Mouse (Mus musculus) embryonic facial prominence, embryonic 15.5 days (tissue): Measurements from ENCODE around the gene Atf5. TPM values are rescaled to one million over a fixed set of nuclear protein-coding genes. Genes with fewer than 3 reads are reported as not detected.

Experiments used
- ATAC-seq: fragments of 200-750 bp; cut with Nextera tagmentation; 2 replicates; pipeline ENCODE4 v1.8.0; 2017; ENCODE audit warnings: low read depth, moderate TSS enrichment; ENCODE audit not compliant: insufficient number of reproducible peaks, low FRiP score, low TSS enrichment
- H3K27ac ChIP-seq: fragments of 300-500 bp; sonication (generic); replicated peaks from 2 replicates; pipeline ENCODE4 v1.5.1; 2015; ENCODE audit warnings: mild to moderate bottlenecking, inconsistent platforms
- H3K27me3 ChIP-seq: fragments of 300-500 bp; sonication (generic); 2 replicates; pipeline ENCODE4 v1.6.1; 2015; ENCODE audit warnings: inconsistent platforms
- H3K36me3 ChIP-seq: fragments of 300-500 bp; sonication (generic); 2 replicates; pipeline ENCODE4 v1.6.1; 2015; ENCODE audit warnings: mild to moderate bottlenecking, inconsistent platforms
- H3K4me1 ChIP-seq: fragments of 300-500 bp; sonication (generic); 2 replicates; pipeline ENCODE4 v1.6.1; 2015; ENCODE audit warnings: inconsistent platforms
- H3K4me2 ChIP-seq: fragments of 300-500 bp; sonication (generic); replicated peaks from 2 replicates; pipeline ENCODE4 v1.6.1; 2015; ENCODE audit warnings: mild to moderate bottlenecking, inconsistent platforms
- H3K4me3 ChIP-seq: fragments of 300-500 bp; sonication (generic); replicated peaks from 2 replicates; pipeline ENCODE4 v1.5.1; 2015; ENCODE audit warnings: mild to moderate bottlenecking, inconsistent platforms
- H3K9ac ChIP-seq: fragments of 300-500 bp; sonication (generic); 2 replicates; pipeline ENCODE4 v1.6.1; 2015; ENCODE audit warnings: inconsistent platforms
- H3K9me3 ChIP-seq: fragments of 300-500 bp; sonication (generic); replicated peaks from 2 replicates; pipeline ENCODE4 v1.6.1; 2016; ENCODE audit warnings: inconsistent platforms
- WGBS: fragments of 180-500 bp; shearing (Covaris S2); methylation state at CpG from one replicate; pipeline ENCODE4 v1.1.7; 2015; 5-methylcytosine and 5-hydroxymethylcytosine counted together
- polyA plus RNA-seq: library from polyadenylated mRNA; unstranded; fragments of >200 nt; fragmentation: Nextera tagmentation; extraction: Ambion mirVana; gene quantifications from 2 replicates; pipeline ENCODE4 v1.2.1, GENCODE M21; 2015

The Atf5 gene
- polyA plus RNA-seq, 1 experiment from 2014 or later = 14.7 TPM

GRCm38 (mm10) chr7:44849416-44850111 lies 33.1 kb upstream of the Atf5 start:
- Histone ChIP-seq H3K27me3 (no peaks in the 10 kb centered on the region), H3K36me3 (peaks cover 31% of the 10 kb centered on the region), H3K4me3 (peak overlapping the region; percentile 81), H3K4me2 (peak overlapping the region; percentile 85), H3K4me1 (peaks cover 46% of the 10 kb centered on the region), H3K9me3 (no peaks in the 10 kb centered on the region), H3K9ac (peak overlapping the region; percentile 80), H3K27ac (peak overlapping the region; percentile 100)
- under 1% methylated on average over 41 of the region's 41 CpGs for WGBS
- peak; percentile 77 for ATAC-seq

- H3K4me2 ChIP-seq = peak within 1 kb of the TSS; percentile 85
- peaks cover 39% of the 10 kb centered on the region for H3K36me3 ChIP-seq
- H3K9ac ChIP-seq = peak within 1 kb of the TSS; percentile 80
- peak within 1 kb of the TSS; percentile 100 for H3K27ac ChIP-seq
- WGBS = under 1% methylated on average over 54 of the region's 54 CpGs
- H3K27me3 ChIP-seq = no peaks in the 10 kb centered on the region
- H3K4me1 ChIP-seq = peaks cover 38% of the 10 kb centered on the region
- peak; percentile 90 for ATAC-seq
- H3K9me3 ChIP-seq = no peaks in the 10 kb centered on the region
- peak within 1 kb of the TSS; percentile 81 for H3K4me3 ChIP-seq
Observed at GRCm38 (mm10) chr7:44848561-44849415, 32.3 kb upstream of the Atf5 start, which contains the start of the genes Akt1s1 and Tbc1d17. TSS of gene Akt1s1 (plus strand) at chr7:44848991. TSS of gene Tbc1d17 (minus strand) at chr7:44849079.

GRCm38 (mm10) chr7:44847772-44848171 lies 31.3 kb upstream of the Atf5 start:
- no peak for ATAC-seq
- H3K4me3 ChIP-seq = peak overlapping the region; percentile 81
- 0 out of 2 replicates have a peak overlapping the region, but pooled peaks have one; percentile 28 for H3K9ac ChIP-seq
- no peaks in the 10 kb centered on the region for H3K27me3 ChIP-seq
- WGBS = 72% methylated on average over 5 of the region's 5 CpGs
- H3K36me3 ChIP-seq = peaks cover 45% of the 10 kb centered on the region
- peaks cover 28% of the 10 kb centered on the region for H3K4me1 ChIP-seq
- H3K27ac ChIP-seq = peak overlapping the region; percentile 100; the same call in 1 of the 2 replicates
- peak overlapping the region; percentile 85 for H3K4me2 ChIP-seq
- no peaks in the 10 kb centered on the region for H3K9me3 ChIP-seq

- Histone ChIP-seq H3K27ac (no peak overlapping the region), H3K9ac (no peak overlapping the region), H3K36me3 (peaks cover 52% of the 10 kb centered on the region), H3K4me1 (peaks cover 22% of the 10 kb centered on the region), H3K27me3 (peaks cover 5% of the 10 kb centered on the region; the same call in 1 of the 2 replicates), H3K4me3 (no peak overlapping the region), H3K9me3 (no peaks in the 10 kb centered on the region), H3K4me2 (no peak overlapping the region)
- 91% methylated on average over 7 of the region's 7 CpGs for WGBS
- no peak for ATAC-seq
Observed at GRCm38 (mm10) chr7:44846804-44847203, 30.3 kb upstream of the Atf5 start.

- Histone ChIP-seq H3K4me3 (no peak overlapping the region), H3K27ac (no peak overlapping the region), H3K4me1 (peaks cover 14% of the 10 kb centered on the region), H3K27me3 (peaks cover 18% of the 10 kb centered on the region), H3K9ac (no peak overlapping the region), H3K9me3 (no peaks in the 10 kb centered on the region), H3K36me3 (peaks cover 68% of the 10 kb centered on the region), H3K4me2 (no peak overlapping the region)
- ATAC-seq = no peak
- 89% methylated on average over 10 of the region's 10 CpGs for WGBS
Observed at GRCm38 (mm10) chr7:44845006-44845405, 28.5 kb upstream of the Atf5 start.

GRCm38 (mm10) chr7:44841825-44842463 lies 25.5 kb upstream of the Atf5 start:
- ATAC-seq = no peak
- Histone ChIP-seq H3K36me3 (peaks cover 68% of the 10 kb centered on the region), H3K4me3 (no peak overlapping the region), H3K27ac (no peak overlapping the region), H3K9ac (no peak overlapping the region), H3K9me3 (no peaks in the 10 kb centered on the region), H3K4me1 (peaks cover 14% of the 10 kb centered on the region), H3K4me2 (no peak overlapping the region), H3K27me3 (peaks cover 37% of the 10 kb centered on the region)
- WGBS = 87% methylated on average over 8 of the region's 8 CpGs

- Histone ChIP-seq H3K36me3 (peaks cover 52% of the 10 kb centered on the region), H3K4me3 (peak overlapping the region; percentile 34; the same call in 1 of the 2 replicates)
- 52% methylated on average over 14 of the region's 14 CpGs for WGBS
Observed at GRCm38 (mm10) chr7:44840426-44840825, 24.0 kb upstream of the Atf5 start.

GRCm38 (mm10) chr7:44839491-44840191 lies 23.2 kb upstream of the Atf5 start:
- Histone ChIP-seq H3K36me3 (peaks cover 44% of the 10 kb centered on the region), H3K4me2 (peak overlapping the region; percentile 58), H3K9me3 (no peaks in the 10 kb centered on the region), H3K27me3 (peaks cover 37% of the 10 kb centered on the region), H3K9ac (0 out of 2 replicates have a peak overlapping the region, but pooled peaks have one; percentile 6), H3K4me3 (peak overlapping the region; percentile 34), H3K4me1 (peaks cover 14% of the 10 kb centered on the region), H3K27ac (no peak overlapping the region)
- ATAC-seq = peak; percentile 48
- 2% methylated on average over 58 of the region's 58 CpGs for WGBS

More at GRCm38 (mm10) chr7:44840426-44840825, 24.0 kb upstream of the Atf5 start:
- Histone ChIP-seq H3K4me1 (peaks cover 14% of the 10 kb centered on the region), H3K27me3 (peaks cover 37% of the 10 kb centered on the region), H3K27ac (no peak overlapping the region), H3K4me2 (peak overlapping the region; percentile 58; the same call in 1 of the 2 replicates), H3K9me3 (no peaks in the 10 kb centered on the region), H3K9ac (no peak overlapping the region)
- ATAC-seq = no peak

GRCm38 (mm10) chr7:44839171-44839490 lies 22.7 kb upstream of the Atf5 start:
- peaks cover 39% of the 10 kb centered on the region for H3K36me3 ChIP-seq
- H3K27ac ChIP-seq = no peak overlapping the region
- peaks cover 37% of the 10 kb centered on the region for H3K27me3 ChIP-seq
- ATAC-seq = no peak
- WGBS = 25% methylated on average over 11 of the region's 11 CpGs
- peak overlapping the region; percentile 58 for H3K4me2 ChIP-seq
- peak overlapping the region; percentile 34 for H3K4me3 ChIP-seq
- peaks cover 15% of the 10 kb centered on the region for H3K4me1 ChIP-seq
- 0 out of 2 replicates have a peak overlapping the region, but pooled peaks have one; percentile 4 for H3K9ac ChIP-seq
- no peaks in the 10 kb centered on the region for H3K9me3 ChIP-seq

GRCm38 (mm10) chr7:44838073-44838472 lies 21.6 kb upstream of the Atf5 start:
- WGBS = 90% methylated on average over 6 of the region's 6 CpGs
- Histone ChIP-seq H3K9ac (no peak overlapping the region), H3K36me3 (peaks cover 29% of the 10 kb centered on the region), H3K27ac (no peak overlapping the region), H3K27me3 (peaks cover 37% of the 10 kb centered on the region), H3K9me3 (no peaks in the 10 kb centered on the region), H3K4me3 (no peak overlapping the region), H3K4me2 (no peak overlapping the region), H3K4me1 (peaks cover 20% of the 10 kb centered on the region)
- no peak for ATAC-seq
